Mouse (Mus musculus) common myeloid progenitor, adult 5-6 weeks (primary cell): ENCODE data around the gene Iqschfp. TPM values are rescaled to one million over a fixed set of nuclear protein-coding genes. Genes with fewer than 3 reads are reported as not detected.

Experiments
- ATAC-seq: replicated peaks from 2 replicates; pipeline ENCODE4 v1.8.0; 2016; ENCODE audit warnings: low read depth, mild to moderate bottlenecking, moderate TSS enrichment, inconsistent platforms; ENCODE audit not compliant: poor library complexity, severe bottlenecking
- total RNA-seq: library from RNA; stranded (forward); fragments of 200-1000, 187-1606 nt; gene quantifications from 2 replicates; pipeline ENCODE4 v1.2.3, GENCODE M21; 2017

Iqschfp gene
- total RNA-seq, 1 experiment from 2014 or later, result not detected

DNA sequence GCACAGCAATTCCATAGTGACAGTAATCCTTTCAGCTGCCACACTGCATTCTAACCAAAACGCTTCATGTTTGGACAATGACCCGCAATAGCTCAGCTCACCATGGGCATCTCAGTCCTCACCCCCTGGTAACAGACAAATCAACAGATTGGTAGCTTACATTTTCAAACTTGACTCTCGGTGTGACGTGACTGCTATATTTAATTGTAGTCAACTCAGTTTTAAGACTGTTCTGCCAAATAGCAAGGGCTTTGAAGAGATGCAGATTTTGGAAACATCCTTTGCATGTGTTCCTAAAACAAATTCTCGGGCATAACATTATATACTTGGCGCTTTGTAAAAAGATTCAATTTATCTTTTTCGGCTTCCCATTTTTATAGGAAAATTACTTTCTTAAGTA is 404.7 kb downstream of the Iqschfp start:
- no peak for ATAC-seq

GRCm38 (mm10) chr3:68305647-68306046 is 413.6 kb downstream of the Iqschfp start:
- no peak for ATAC-seq

GRCm38 (mm10) chr3:68306726-68307125 is 414.7 kb downstream of the Iqschfp start:
- ATAC-seq, result no peak

GRCm38 (mm10) chr3:68325575-68325974 is 433.5 kb downstream of the Iqschfp start:
- no peak for ATAC-seq

DNA sequence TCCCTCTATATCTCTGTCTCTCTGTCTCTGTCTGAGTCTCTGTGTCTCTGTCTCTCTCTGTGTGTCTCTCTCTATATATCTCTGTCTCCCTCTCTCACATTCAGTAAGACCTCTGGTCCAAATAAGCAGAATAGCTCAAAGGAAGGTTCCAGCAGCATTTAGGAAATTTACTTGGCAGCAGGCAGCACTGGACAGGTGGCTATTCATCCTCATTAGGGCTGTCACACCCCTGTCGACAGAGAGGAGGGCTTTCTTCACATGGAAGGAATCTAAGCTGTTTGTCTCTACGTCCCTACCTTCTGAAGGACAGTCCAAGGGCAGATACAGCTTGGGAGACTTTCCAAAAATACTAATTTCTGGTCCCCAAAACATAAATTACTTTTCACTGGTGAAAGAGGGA is 440.5 kb downstream of the Iqschfp start:
- no peak for ATAC-seq

GRCm38 (mm10) chr3:68335501-68335900 is 443.5 kb downstream of the Iqschfp start:
- ATAC-seq, result no peak

DNA sequence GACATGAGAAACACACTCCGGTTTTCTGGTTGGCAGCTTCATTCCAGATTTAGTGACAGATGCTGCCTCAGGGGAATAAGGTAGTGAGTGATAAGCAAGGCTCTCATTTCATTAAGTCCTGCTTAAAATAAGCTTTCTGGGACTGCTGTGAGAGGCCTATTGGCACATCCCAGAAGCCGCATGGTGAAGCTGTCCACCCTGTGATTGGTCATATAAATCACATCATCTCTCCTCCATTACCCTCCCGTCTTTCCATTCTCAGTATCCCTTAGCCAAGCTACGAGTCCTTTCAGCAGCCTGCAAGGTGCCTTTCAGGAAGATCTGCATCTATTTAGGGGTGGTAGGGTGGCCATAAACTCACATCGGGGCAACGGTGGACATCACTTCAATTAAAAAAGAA is 458.6 kb downstream of the Iqschfp start:
- no peak for ATAC-seq

GRCm38 (mm10) chr3:68351461-68351860 is 459.4 kb downstream of the Iqschfp start:
- ATAC-seq, result no peak

- ATAC-seq, result no peak
Measured at GRCm38 (mm10) chr3:68352961-68353360, 460.9 kb downstream of the Iqschfp start.

GRCm38 (mm10) chr3:68353492-68353891 is 461.5 kb downstream of the Iqschfp start:
- ATAC-seq, result no peak

DNA sequence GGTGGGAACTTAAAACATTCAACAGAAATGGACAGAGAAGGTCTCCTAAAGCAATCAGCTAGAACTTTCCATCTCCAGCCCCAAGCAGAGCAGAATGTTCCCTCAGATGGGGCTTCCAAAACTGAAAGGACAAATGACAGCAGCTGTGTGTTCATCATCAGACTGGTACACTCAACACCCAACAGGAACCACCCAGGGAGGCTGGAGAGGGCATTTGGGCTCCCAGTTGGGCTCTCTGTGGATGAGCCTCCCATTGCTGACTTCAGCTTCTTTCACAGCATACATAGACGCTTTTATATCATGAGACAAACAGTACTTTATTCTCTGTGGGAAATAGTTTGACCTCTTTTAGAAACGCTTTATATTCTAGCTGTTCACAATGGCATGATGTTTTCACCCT is 464.5 kb downstream of the Iqschfp start:
- ATAC-seq, result no peak

DNA sequence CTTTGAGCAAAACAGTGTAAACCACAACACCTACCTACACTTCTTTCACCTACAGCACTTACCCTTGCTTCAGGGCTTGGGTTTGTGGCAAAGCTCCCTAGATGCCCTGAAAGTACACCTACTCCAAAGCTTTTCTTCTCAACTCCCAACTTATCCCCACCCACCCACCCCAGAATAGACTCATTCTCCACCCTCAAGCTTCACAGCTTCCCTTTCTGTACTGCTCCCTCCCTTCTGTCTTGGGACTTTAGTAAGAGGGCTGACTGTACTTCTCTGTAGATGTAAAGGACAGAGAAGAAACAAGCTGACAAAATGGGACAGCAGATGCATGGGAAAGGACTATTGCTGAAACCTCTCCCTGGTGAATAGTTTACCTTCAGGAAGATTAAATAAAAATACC is 476.0 kb downstream of the Iqschfp start:
- ATAC-seq, result no peak

DNA sequence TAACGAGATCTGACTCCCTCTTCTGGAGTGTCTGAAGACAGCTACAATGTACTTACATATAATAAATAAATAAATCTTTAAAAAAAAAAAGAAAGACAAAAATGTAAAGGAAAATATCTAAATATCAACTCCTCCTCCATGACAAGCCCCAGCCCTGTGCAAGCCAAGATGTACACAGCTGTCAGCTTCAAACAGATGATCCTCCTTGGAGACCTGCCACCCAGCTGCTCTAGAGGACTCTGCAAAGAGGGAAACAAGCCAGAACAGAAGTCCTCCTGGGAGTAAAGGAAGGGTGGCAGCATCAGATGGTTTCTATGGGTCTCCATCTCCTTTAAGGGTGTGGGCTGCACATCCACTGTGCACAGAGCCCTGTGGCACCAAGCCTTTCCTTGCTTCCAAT is 480.9 kb downstream of the Iqschfp start:
- ATAC-seq, result no peak

DNA sequence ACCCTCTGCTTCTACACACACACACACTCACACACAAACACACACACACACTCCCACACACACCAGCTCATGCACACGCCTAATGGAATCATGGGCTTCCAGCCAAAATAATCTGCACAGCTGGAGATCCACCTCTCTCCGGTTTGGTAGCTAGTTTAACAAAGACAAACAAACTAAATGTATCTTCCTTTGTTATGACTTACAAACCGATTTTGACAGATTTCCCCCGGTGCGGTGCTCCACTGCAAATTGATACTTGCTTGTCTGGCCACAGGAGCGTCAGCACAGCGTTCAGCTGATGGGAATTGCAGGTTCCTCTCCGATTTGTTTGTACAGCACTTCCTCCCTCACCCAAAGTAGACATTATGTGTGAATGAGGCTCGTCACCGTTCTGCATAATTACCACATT is 483.1 kb downstream of the Iqschfp start:
- ATAC-seq, result no peak

DNA sequence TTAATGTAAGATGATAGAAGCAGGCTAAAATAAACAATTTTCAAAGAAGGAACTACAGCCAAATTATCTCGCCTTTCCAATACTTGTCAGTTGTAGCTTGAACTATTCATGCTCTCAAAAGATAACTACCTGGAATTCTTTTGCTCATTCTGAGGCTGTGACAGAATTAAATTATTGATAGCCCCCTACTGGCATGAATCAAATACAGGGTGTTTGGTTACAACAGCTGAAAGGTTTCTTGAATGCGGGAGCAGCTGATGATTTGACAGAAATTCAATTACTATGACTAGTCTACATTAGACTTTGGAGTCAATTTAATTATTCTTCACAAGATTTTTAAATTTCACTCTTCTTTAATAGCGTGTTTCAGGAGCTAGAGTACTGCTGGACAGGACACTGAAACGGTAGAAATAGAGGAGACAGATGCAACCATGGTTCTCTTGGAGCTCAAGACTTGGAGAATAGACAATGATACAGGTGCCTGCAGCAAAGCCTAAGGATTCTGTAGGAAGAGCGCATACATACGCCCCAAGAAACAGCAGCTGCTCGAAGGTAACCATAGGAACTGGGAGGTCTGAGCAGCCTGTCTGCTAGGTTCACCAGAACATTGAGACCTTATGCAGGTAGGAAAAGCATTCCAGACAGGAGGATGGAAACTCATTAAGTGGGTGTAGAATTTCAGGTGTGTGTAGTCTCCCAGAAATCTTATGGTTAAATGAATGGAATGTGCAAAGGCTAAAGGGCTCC is 485.6 kb downstream of the Iqschfp start:
- ATAC-seq, result no peak

GRCm38 (mm10) chr3:68378799-68379198 is 486.8 kb downstream of the Iqschfp start:
- ATAC-seq, result no peak

DNA sequence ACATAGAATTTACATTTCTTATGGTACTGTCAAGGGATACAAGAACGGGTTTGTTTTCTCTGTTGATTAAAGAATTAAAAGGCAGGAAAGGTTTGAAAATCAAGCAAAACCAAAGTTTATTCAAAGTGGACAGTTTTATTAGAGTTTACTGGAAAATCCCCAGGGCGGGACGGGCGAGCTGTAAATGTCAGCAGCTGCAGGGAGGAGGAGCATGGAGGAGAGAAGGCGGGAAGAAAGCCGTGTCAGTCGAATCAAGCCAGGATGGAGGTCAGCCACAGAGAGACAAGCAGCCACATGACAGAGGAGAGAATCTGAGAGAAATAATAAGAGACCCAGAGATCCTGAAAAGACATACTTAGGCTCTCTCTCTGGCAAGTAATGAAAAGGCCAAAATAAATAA is 487.2 kb downstream of the Iqschfp start:
- no peak for ATAC-seq

DNA sequence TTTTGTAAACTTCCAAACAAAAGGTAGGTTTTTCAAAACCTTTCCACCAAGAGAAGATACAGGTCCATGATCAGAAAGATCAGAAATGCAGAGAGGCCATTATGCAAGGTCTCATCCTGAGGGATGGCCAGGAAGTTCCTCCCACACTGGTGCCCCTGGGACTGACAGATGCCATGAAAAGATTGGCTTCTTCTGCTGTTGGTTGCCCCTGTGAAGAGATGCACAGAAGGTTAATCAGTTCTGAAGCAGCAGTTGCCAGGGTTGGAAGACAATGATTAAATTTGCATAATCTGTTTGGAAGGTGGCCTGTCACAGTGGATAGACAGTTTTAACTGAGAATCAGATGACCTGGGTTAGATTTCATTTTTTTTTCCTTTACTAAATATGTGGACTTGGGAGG is 491.6 kb downstream of the Iqschfp start:
- no peak for ATAC-seq

DNA sequence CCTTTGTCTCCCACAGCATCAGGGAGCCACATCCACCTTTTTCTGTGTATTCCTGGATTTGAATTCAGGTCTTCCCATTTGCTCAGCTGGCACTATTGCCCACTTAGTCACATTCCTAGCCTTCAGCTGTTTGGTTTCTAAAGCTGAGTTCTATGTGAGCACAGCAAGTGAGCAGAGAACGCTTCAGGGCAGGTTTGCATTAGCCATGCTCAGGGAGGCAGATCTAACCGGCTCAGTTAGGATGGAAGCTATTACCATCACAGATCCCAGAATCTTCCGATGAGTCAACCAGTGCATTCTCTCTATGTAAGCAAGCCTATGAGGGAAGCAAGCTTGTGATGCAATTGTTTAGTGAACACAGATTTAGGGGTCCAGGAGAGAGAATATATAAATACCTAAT is 493.5 kb downstream of the Iqschfp start:
- no peak for ATAC-seq

- ATAC-seq, result no peak
Measured at GRCm38 (mm10) chr3:68388023-68388422, 496.0 kb downstream of the Iqschfp start.

DNA sequence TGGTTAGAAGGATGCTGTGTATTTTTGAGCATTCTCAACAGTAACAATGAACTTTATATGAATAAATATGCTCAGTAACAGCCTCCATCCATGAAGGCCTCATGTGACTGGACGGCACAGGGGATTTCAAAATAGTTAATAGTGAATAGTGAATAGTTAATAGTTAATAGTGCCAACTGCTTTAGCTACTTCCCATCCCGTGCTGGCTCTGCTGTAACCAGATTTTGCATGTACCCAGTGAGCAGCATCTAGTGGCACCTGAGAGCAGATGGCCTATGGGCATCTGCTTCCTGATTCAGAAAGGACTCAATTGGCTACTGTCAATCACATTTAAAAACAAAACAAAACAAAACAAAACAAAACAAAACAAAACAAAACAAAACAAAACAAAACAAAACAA is 501.5 kb downstream of the Iqschfp start:
- no peak for ATAC-seq

DNA sequence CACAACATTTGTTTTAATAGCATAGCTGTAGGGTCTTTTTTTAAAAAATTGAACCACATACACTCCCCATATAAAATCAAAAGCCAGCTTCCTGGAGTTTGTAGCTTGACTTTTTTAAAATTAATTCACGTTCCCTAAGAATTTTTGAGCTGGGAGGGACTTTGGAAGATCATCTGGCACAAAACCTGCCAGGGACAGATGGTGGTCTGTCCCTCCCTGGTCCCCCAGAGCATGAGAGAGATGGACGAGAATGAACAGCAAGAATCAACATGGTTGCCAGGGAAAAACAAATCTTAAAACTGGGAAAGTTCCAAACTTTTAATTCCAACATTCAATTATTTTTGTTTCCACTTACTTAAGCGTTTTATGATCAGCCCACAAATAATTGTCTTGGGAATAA is 506.7 kb downstream of the Iqschfp start:
- no peak for ATAC-seq
